Mouse (Mus musculus) ES-E14 (cell line): ENCODE measurements around the gene Cbfa2t2. TPM values are rescaled to one million over a fixed set of nuclear protein-coding genes. Genes with fewer than 3 reads are reported as not detected.
A peak's percentile ranks its signal among the peaks of the same experiment; 100 is the strongest.

ENCODE experiments used
- DNase-seq: peaks from one replicate; pipeline ENCODE4 v3.0.0-alpha.2; 2013; ENCODE audit warnings: low read depth, low spot score
- H3K27ac ChIP-seq: 2 replicates; pipeline ENCODE4 v1.5.1; 2012; ENCODE audit warnings: low read depth, mild to moderate bottlenecking, low read length, moderate library complexity, mixed read lengths; ENCODE audit not compliant: poor library complexity, insufficient read depth, severe bottlenecking
- H3K36me3 ChIP-seq: 2 replicates; pipeline ENCODE4 v1.6.1; 2012; ENCODE audit warnings: mild to moderate bottlenecking, low read length, moderate library complexity, mixed read lengths; ENCODE audit not compliant: control insufficient read depth, poor library complexity, insufficient read depth, severe bottlenecking
- H3K4me1 ChIP-seq, 2 experiments: fragments of 150-350 bp in 1 of 2; sonication (generic) in 1 of 2; 2 replicates each; pipeline ENCODE4 v1.6.1; 2012; ENCODE audit warnings: low read length in 2 of 2, mild to moderate bottlenecking in 1 of 2, mixed read lengths in 1 of 2; ENCODE audit not compliant: control insufficient read depth in 2 of 2, insufficient read depth in 2 of 2, poor library complexity in 1 of 2
- H3K4me3 ChIP-seq, 2 experiments: fragments of 150-350 bp in 1 of 2; sonication (generic) in 1 of 2; 2 replicates each; pipeline ENCODE4 v1.5.1; 2012; ENCODE audit warnings: low read length in 2 of 2, low read depth in 1 of 2, mild to moderate bottlenecking in 1 of 2, mixed read lengths in 1 of 2; ENCODE audit not compliant: insufficient read depth in 1 of 2, poor library complexity in 1 of 2, severe bottlenecking in 1 of 2
- H3K9ac ChIP-seq: 2 replicates; pipeline ENCODE4 v1.6.1; 2012; ENCODE audit warnings: low read depth, mild to moderate bottlenecking, low read length, mixed read lengths; ENCODE audit not compliant: poor library complexity, insufficient read depth, severe bottlenecking
- H3K9me3 ChIP-seq: fragments of 150-350 bp; sonication (generic); 2 replicates; pipeline ENCODE4 v1.6.1; 2012; ENCODE audit warnings: low read depth, mild to moderate bottlenecking, low read length; ENCODE audit not compliant: control insufficient read depth, insufficient read depth
- CHD2 ChIP-seq: IDR thresholded peaks from 2 replicates; pipeline ENCODE4 v1.6.1; 2014; ENCODE audit warnings: mild to moderate bottlenecking, low read depth, low read length, inconsistent platforms
- HCFC1 ChIP-seq: IDR thresholded peaks from 2 replicates; pipeline ENCODE4 v1.6.1; 2012; ENCODE audit warnings: low read length, inconsistent platforms, borderline replicate concordance; ENCODE audit not compliant: insufficient read depth
- MAFK ChIP-seq: IDR thresholded peaks from 2 replicates; pipeline ENCODE4 v1.6.1; 2014; ENCODE audit warnings: mild to moderate bottlenecking, low read depth, low read length, inconsistent platforms; ENCODE audit not compliant: insufficient read depth
- ZC3H11A ChIP-seq: IDR thresholded peaks from 2 replicates; pipeline ENCODE4 v1.6.1; 2012; ENCODE audit warnings: low read depth, mild to moderate bottlenecking, inconsistent platforms, low read length, borderline replicate concordance
- ZNF384 ChIP-seq: IDR thresholded peaks from 2 replicates; pipeline ENCODE4 v1.6.1; 2012; ENCODE audit warnings: low read depth, low read length, inconsistent platforms
- in situ Hi-C, 2 experiments: fragments of 600-800 bp; cut with MboI; formaldehyde crosslinking; loops; one replicate each; pipeline ENCODE4 v1.15.1; 2025; ENCODE audit warnings: low sequenced_read_pairs in 2 of 2, inconsistent platforms in 1 of 2; ENCODE audit not compliant: unreplicated experiment in 2 of 2
- total RNA-seq: library from RNA; depleted of rRNA; stranded (reverse); fragments of 300-350 nt; gene quantifications from 2 replicates; pipeline ENCODE4 v1.2.3, GENCODE M21; 2012

Cbfa2t2 gene
- total RNA-seq, 1 experiment = 37.6 TPM

- Histone ChIP-seq H3K9me3 (no peaks in the 10 kb centered on the region), H3K36me3 (peaks cover 8% of the 10 kb centered on the region; the same call in 1 of the 2 replicates), H3K4me3 (peak overlapping the region; percentile 49 to 63), H3K4me1 (peaks cover 3 to 12% of the 10 kb centered on the region in 2 experiments; a peak in 2 of 4 replicates), H3K27ac (no peak overlapping the region), H3K9ac (peak overlapping the region; percentile 21; the same call in 1 of the 2 replicates)
- TF ChIP-seq HCFC1 (no peak; the same call in 1 of the 2 replicates), ZC3H11A (no peak), CHD2 (no peak), ZNF384 (no peak), MAFK (no peak)
- in situ Hi-C loops = no loop called here
- DNase-seq = no peak
Measured at GRCm38 (mm10) chr2:154551927-154552326, 115.6 kb downstream of the Cbfa2t2 start.

- DNase-seq = no peak
- Histone ChIP-seq H3K27ac (no peak overlapping the region), H3K9ac (peak overlapping the region; percentile 21)
Measured at GRCm38 (mm10) chr2:154552424-154552907, 116.2 kb downstream of the Cbfa2t2 start.

GRCm38 (mm10) chr2:154555235-154555634, 119.0 kb downstream of the Cbfa2t2 start:
- Histone ChIP-seq H3K36me3 (peaks cover 10% of the 10 kb centered on the region; the same call in 1 of the 2 replicates), H3K27ac (no peak overlapping the region), H3K9ac (no peak overlapping the region), H3K4me1 (peaks cover 6 to 16% of the 10 kb centered on the region in 2 experiments; a peak in 3 of 4 replicates), H3K4me3 (no peak overlapping the region), H3K9me3 (no peaks in the 10 kb centered on the region)
- in situ Hi-C loops = no loop called here
- no peak for DNase-seq
- TF ChIP-seq ZNF384 = no peak
- TF ChIP-seq CHD2 = no peak
- no peak for TF ChIP-seq HCFC1
- no peak for TF ChIP-seq MAFK
- TF ChIP-seq ZC3H11A = no peak

More at GRCm38 (mm10) chr2:154552424-154552907, 116.2 kb downstream of the Cbfa2t2 start:
- in situ Hi-C loops = no loop called here
- Histone ChIP-seq H3K4me1 (peaks cover 3 to 16% of the 10 kb centered on the region in 2 experiments; a peak in 3 of 4 replicates), H3K4me3 (peak overlapping the region; percentile 49 to 63), H3K9me3 (no peaks in the 10 kb centered on the region), H3K36me3 (peaks cover 8% of the 10 kb centered on the region; the same call in 1 of the 2 replicates)
- TF ChIP-seq ZC3H11A (no peak), ZNF384 (no peak), CHD2 (no peak), MAFK (no peak)

GRCm38 (mm10) chr2:154557184-154557832, 121.0 kb downstream of the Cbfa2t2 start:
- in situ Hi-C loops = no loop called here
- TF ChIP-seq ZC3H11A (no peak), ZNF384 (no peak), HCFC1 (no peak), CHD2 (no peak), MAFK (no peak)
- H3K9me3 ChIP-seq = no peaks in the 10 kb centered on the region
- no peak for DNase-seq
- H3K4me1 ChIP-seq = peaks cover 6 to 12% of the 10 kb centered on the region in 2 experiments; a peak in 3 of 4 replicates
- H3K27ac ChIP-seq = no peak overlapping the region
- 0 out of 4 replicates have a peak overlapping the region, but pooled peaks of 1 of the 2 experiments have one; percentile 32 for H3K4me3 ChIP-seq
- H3K36me3 ChIP-seq = peaks cover 22% of the 10 kb centered on the region
- no peak overlapping the region for H3K9ac ChIP-seq
